Mouse (Mus musculus) kidney, adult 8-10 months (tissue): ENCODE measurements around the gene Zscan12.
A peak's percentile ranks its signal among the peaks of the same experiment; 100 is the strongest.

Experiments
- DNase-seq, 2 experiments: peaks; one replicate each; pipeline ENCODE4 v3.0.0; 2022

The Zscan12 gene

DNA sequence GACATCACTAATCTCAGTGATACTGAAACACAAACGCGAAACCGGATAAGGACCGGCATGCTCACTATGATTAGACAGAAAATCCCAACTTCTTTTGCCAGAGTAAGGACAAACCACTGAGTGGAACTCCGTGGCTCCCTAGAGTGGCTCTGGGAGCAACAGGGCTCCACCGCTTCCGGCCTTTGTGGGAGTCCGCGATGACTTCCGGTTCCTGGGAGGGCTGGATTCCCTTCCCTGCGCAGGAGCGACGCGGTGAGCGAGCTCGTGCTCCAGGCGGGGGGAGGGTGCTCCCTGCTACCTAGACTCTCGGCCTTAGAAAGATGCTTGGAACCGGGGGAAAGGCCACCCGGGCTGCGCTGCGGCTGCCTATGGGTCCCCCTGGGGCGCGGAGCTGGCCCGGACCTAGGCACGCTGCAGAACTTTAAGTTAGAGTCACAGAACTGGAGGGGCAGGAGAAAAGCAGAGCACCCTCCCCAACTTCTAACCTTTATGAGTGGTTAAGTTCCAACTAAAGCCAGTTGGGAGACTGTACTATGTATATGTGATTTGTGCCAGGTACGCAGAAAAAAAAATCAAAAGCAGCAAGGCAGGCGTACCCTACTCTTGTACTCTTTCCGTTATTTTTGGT lies at the start of gene Zscan12:
Gene Zscan12, plus strand, starts transcription at position 200 of the 628 bp plus-strand sequence.
- DNase-seq: peak; percentile 93 to 94

DNA sequence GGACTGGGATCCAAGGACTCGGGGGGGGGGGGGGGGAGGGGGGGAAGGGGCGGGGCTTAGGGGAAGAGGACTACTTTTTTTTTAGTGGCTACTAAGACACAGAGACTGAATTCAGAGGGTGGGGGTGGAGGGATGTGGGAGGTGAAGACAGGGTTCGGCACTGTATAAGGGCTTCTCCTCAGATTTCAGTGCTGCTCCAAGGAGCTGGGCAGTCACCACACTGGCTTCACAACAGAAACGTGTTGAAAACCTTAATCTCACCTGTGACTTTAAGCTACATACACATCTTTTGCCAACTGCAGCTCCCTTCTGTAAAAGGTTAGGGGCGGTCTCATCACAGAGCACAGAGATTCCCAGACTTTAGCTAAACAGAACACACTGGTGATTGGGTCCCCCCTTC lies 49.8 kb upstream of the Zscan12 start:
- no peak for DNase-seq

DNA sequence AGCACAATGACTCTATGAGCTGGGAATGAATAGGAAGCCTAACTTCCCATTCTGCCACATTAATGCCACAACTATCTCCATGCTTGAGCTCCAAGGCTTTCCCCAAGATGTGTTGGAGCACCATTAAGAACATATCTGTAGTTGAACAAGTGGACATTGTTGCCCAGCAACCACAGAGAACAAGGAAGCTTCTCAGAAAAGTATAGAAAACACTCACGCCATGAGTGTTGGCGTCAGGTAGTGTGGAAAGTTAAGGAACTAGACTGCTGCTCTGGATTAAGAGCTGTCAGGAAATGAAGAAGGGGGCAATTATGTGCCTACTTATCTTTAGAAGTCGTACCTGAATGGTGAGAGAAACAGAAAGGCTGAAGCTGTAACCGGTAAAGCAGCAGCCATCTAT lies 48.7 kb upstream of the Zscan12 start:
- no peak for DNase-seq

DNA sequence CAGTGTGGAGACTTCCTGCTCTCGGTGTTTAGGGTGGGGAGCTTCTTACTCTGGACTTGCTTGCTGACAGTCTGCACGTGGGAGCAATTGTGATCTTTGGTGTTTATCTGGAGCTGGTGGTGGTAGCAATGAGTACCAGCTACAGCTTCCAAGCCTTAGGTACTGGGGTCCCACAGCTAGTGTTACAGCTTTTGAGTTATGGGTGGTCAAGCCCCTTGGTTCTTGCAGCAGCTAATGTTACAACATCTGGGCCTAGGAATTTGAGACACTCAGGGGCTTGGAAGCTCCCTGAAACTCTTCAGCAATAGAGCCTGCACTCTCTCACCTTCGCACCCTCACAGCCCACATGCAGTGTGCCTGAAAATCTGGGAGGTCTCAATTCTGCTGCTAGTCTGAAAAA lies 42.4 kb upstream of the Zscan12 start:
- DNase-seq: no peak

DNA sequence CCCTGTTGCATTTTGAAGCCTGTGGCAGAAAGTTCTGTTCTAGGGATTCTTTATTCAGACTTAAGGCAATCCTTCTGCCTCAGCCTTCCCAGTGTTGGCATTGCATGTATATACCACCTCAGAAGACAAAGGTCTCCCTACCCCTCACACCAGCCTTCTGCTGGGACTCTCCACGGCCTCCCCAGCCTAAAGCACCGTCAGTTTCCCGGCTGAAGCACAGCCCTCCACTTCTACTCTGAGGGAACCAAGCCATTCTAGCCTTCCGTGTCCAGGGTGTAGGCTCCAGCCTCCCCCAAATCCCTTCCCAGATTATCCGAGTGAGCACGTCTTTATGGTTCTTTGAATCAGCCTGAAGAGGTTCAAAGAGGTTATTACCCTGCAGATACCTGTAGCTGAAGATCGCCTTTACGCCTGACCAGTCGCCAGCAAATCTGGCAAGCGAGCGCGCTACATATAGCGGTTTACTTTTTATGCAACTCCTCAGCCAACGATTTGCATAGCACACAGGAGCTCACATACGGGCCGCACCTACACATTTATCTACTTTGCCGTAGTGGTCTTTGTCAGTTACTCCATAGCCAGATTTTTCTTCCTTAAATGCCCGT lies 40.6 kb upstream of the Zscan12 start:
- no peak for DNase-seq

DNA sequence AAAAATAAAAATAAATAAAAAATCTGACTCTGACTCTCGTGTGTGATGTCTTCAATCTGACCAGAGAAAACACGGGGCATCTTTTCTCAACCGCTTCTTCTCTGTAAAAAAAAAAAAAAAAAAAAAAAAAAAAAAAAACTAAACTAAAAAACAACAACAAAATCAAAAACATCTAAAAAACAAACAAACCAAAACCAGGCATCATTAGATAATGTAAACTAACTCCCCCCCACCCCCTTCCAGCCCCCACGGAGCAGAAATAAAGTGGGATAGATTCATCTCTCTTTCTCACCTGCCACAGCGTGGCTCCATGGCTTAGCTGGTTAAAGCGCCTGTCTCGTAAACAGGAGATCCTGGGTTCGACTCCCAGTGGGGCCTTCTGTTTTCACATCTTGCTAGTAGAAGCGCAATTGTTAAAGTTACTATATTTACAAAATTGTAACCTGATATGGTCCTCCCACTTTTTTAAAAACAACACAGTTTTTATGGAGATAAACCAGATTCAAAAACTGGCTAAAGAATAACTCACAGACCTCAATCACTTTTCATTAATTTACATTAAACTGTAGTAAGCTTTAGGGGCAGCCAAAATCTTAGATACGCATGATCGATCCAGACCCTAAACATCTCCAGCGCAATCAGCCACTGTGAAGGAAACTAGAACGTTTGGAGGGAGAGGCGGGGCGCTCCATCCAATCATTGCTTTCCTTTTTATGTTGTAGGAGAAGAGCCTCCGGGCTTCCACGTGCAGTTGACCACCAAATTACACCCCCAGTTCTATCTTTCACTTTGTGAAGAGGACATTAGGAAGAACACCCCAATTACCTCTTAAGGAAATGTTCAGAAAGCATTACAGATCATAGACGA lies 39.9 kb upstream of the Zscan12 start:
- DNase-seq: no peak

GRCm38 (mm10) chr13:21323405-21323804 lies 39.2 kb upstream of the Zscan12 start:
- DNase-seq: no peak

DNA sequence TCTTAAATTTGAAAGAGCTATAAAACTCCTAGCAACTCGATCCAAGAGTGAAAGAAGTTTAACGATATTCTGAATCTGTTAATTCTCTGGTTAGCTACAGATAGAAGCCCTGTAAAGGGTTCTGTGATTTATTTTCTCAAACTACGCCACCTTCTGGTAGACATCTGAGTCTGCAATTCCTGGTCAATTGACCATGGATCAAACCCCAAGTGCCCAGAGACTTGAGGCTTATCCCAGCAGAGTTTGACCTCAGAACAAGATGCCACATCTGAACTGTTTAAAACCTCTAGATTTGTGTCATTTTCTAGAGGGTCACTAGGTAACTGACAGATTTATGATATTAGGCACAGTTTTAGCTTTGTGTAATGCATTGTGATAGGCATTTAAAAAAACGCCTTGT lies 36.4 kb upstream of the Zscan12 start:
- DNase-seq: no peak

- peak; percentile 61 to 83 for DNase-seq
Measured at GRCm38 (mm10) chr13:21326657-21327211, 35.9 kb upstream of the Zscan12 start.

- DNase-seq: no peak
Measured at GRCm38 (mm10) chr13:21327424-21327823, 35.2 kb upstream of the Zscan12 start.

- no peak for DNase-seq
Measured at GRCm38 (mm10) chr13:21346610-21347009, 16.0 kb upstream of the Zscan12 start, which contains the start of gene Olfr1367. Gene Olfr1367, plus strand, starts transcription at chr13:21346910.

- DNase-seq: no peak
Measured at GRCm38 (mm10) chr13:21350593-21350992, 12.0 kb upstream of the Zscan12 start.

GRCm38 (mm10) chr13:21363719-21364118 lies 1.1 kb downstream of the Zscan12 start:
- DNase-seq: no peak

- no peak for DNase-seq
Measured at GRCm38 (mm10) chr13:21366635-21367034, 4.0 kb downstream of the Zscan12 start.

DNA sequence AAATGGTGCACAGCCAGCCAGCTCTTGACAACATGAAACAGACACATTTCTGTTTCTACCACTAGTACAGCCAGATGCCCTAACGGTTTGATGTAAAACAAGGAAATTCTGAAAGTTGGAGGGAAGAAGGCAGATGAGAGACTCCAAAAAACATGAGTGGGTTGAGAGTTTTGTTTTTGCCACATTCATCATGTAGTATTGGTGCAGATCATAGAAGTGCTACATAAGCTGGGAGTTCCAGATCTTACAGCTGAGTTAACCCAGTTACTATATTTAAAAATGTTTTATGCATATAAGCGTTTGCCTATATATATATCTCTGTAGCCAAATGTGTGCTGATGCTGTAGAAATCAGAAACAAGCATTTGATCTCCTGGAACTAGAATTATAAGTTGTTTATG lies 10.1 kb downstream of the Zscan12 start:
- no peak for DNase-seq

DNA sequence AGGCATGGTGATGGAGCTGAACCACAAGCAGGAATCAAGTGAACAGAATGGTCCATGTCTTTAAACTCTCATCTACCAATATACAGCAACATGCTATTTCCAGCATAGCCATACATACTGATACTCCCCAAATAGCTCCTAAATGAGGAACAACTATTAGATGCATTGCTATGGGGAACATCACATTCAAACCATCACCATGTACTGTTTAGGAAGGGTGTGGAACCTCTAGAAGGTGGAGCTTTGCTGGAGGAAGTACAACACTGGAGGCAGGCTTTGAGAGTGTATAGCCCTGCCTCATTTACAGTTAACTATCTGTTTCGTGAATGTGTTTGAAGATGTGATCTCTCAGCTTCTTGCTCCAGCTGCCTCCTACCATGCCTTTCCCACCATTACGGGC lies 15.2 kb downstream of the Zscan12 start:
- DNase-seq: no peak

DNA sequence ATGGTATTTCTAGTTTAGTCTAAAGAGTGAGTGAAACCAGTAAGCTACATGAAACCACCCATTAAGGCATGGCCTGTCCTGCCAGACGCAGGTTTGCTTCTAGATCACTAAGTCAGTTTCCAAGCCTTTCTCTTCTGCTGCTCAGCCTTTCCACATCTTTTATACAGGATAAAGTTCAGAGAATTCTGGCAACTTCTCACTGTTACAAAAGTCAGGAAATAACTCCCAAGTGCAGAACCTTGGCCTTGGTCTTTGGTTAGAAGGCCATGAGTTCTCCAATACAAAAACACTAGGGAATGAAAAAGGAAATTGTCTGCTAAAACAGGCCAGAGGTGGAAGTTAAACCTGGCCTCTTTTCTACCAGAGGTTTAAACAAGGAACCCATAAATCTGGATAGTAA lies 32.6 kb downstream of the Zscan12 start:
- peak in 1 of 2 experiments; percentile 15 for DNase-seq

DNA sequence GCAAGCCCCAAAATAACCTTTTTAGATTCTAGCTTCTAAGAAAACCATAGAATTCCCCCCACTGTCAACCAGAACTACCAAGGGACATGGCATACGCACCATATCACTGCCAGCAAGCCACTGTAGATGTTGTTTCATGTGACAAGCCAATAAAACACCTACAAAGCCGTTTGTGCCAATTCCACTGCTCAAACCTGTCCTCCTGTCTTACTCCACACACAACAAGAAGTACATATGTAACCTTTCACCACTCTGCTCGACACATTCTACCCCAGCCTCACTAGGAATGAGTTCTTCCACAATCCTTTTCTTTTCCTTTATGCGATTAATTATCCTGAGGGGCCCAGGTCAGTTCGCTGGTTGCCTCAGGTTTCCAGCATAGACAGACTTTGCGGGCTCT lies 33.0 kb downstream of the Zscan12 start:
- DNase-seq: no peak

- peak; percentile 10 to 17 for DNase-seq
Measured at GRCm38 (mm10) chr13:21396048-21396447, 33.4 kb downstream of the Zscan12 start.

- no peak for DNase-seq
Measured at GRCm38 (mm10) chr13:21397486-21397885, 34.9 kb downstream of the Zscan12 start.

- DNase-seq: no peak
Measured at GRCm38 (mm10) chr13:21401166-21401565, 38.5 kb downstream of the Zscan12 start.

DNA sequence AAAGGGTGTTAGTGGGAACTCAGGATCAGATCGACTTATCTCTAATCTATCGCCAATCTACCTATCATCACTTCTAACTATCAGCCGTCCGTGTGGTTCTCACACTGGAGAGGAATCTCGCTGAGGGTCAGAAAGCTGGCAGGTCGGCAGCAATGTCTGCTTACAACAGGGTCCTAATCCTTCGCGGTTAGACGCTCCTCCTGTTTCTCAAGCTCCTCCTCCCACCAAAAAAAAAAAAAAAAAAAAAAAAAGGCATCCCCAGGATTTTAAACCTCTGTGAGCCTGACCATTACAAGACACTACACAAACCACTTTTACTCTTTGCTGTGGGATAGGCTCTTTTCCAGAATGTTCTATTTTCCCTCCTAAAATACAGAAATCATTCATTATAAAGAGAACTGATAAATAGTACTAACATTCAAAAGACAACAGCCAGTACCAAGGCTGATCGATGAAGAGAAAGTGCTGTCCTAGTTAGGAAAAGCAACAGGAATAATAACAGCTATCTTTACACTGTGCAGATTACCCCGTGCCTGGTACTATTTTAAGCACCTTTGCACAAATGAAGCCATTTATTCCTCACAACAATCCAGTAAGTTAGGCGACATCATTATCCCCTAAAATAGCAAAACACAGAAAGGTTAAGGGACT lies 39.1 kb downstream of the Zscan12 start:
- DNase-seq: no peak

GRCm38 (mm10) chr13:21402287-21402846 lies 39.7 kb downstream of the Zscan12 start, which contains the start of gene Zkscan3:
Gene Zkscan3, minus strand, starts transcription at chr13:21402755.
- DNase-seq: peak; percentile 73 to 85
